Mouse (Mus musculus): ENCODE measurements at regions not wholly inside any gene's neighbourhood (a gene's known extent, or its start where the extent isn't known, plus 50 kb on each side); places are given as distances from the start of the nearest gene placed in this dataset.

DNA sequence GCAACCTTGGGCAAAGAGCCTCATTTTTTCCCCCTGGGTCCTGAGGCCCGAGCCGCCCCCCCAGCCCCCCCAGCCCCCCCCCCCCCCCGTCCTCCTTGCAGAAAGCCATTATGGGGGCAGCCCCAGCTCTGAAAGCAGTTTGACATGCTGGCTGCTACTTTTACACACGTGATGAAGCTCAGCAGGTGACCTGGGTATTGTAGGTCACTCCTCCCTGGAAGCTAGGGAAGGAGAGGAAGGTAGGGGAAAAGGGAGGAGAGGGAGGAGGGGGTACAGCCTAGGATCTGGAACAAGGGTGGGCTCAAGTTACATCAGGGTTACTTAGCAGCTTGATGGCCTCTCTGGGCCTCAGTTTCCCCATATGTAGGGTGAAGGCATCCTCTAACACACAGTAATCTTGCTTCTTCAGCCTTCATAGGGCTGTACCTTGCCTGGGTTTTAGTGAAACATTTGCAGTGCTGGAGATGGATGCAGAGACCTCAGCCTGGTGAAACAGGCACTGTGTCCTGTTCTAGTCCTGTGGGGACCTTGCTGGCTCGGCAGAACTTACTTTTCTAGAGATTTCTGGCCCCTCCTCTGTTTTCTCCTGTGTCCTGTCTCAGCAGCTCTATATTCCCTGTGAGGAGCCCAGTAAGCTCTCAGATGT is 138.3 kb downstream of the Mn1 start:
- Histone ChIP-seq H3K27ac (replicated peaks) (peak overlapping the region; percentile 93), H3K4me3 (peak overlapping the region; percentile 32), H3K36me3 (replicated peaks) (no peaks in the 10 kb centered on the region), H3K27me3 (replicated peaks; ENCODE audit: low read depth, poor library complexity, severe bottlenecking) (peaks cover 1% of the 10 kb centered on the region; the same call in 1 of the 2 replicates), H3K4me1 (peaks cover 65% of the 10 kb centered on the region), H3K9me3 (no peaks in the 10 kb centered on the region)
- 2% methylated on average over 5 of the region's 5 CpGs for WGBS
- no peak for DNase-seq (ENCODE audit: low spot score)

DNA sequence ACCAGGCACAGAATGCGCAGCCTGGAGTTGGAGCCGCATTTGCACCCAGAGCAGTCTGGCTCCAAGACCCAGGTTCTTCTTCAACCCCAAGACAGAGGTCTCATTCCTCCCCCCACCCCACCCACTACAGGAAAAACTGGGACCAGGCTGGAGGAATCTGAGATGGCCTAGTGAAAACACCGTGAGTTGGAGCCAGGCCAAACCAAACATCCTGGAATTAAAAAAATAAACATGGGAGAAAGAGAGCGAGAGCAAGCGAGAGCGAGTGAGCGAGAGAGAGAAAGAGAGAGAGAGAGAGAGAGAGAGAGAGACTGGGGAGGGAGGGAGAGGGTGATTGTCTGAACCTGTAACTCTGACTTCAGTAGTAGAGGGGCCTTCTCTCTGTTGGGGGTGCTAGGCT is 138.8 kb downstream of the Mn1 start:
- H3K27me3 ChIP-seq (replicated peaks; ENCODE audit: low read depth, poor library complexity, severe bottlenecking) = no peaks in the 10 kb centered on the region; the same call in 1 of the 2 replicates
- H3K36me3 ChIP-seq (replicated peaks) = no peaks in the 10 kb centered on the region
- H3K9me3 ChIP-seq = no peaks in the 10 kb centered on the region
- DNase-seq (ENCODE audit: low spot score) = peak; percentile 67
- peak overlapping the region; percentile 93 for H3K27ac ChIP-seq (replicated peaks)
- H3K4me3 ChIP-seq = 0 out of 2 replicates have a peak overlapping the region, but pooled peaks have one; percentile 17
- 45% methylated on average over 7 of the region's 7 CpGs for WGBS
- peaks cover 70% of the 10 kb centered on the region for H3K4me1 ChIP-seq

DNA sequence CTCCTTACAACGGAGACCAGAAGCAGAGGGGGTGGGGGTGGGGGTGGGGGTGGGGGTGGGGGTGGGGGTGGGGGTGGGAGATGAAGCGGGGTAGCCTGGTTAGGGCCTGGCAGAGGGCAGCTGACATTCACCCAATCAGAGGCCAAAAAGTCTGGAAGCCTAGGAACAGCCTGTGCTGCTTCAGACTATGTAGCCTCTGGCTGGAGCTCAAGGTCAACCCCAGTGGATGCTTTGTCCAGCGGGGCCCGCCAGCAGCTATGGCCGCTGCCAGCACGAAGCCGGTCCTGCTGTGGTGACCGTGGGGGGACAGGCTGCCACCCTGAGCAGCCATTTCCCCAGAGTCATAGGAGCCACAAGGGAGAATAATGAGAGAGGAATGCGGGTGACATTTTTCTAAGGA is 143.3 kb downstream of the Mn1 start:
- peaks cover 57% of the 10 kb centered on the region for H3K4me1 ChIP-seq
- H3K36me3 ChIP-seq (replicated peaks) = no peaks in the 10 kb centered on the region
- no peak for DNase-seq (ENCODE audit: low spot score)
- WGBS = 49% methylated on average over 9 of the region's 9 CpGs
- H3K27me3 ChIP-seq (replicated peaks; ENCODE audit: low read depth, poor library complexity, severe bottlenecking) = no peaks in the 10 kb centered on the region
- no peak overlapping the region for H3K4me3 ChIP-seq
- H3K27ac ChIP-seq (replicated peaks) = peak overlapping the region; percentile 73
- H3K9me3 ChIP-seq = no peaks in the 10 kb centered on the region

DNA sequence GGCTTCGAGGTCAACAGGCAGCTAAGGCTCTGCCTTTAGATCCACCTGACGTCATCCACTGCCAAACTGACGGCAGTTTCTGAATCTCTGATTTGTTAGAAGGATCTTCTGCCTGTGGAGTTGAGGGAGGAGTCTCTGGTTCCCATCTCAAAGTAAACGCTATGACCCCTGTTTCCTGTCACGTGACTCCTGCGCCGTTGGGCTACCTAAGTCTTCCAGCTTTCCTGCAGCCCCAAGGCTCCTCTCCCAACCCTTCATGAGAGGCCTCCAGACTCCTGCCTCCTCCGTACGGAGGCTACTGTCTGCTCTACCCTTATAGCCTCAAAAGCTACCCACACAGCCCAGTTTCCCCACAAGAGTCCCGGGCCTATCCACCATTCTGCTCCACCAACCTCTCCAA is 144.1 kb downstream of the Mn1 start:
- Histone ChIP-seq H3K27ac (replicated peaks) (peak overlapping the region; percentile 60; the same call in 1 of the 2 replicates), H3K4me3 (no peak overlapping the region), H3K36me3 (replicated peaks) (no peaks in the 10 kb centered on the region), H3K27me3 (replicated peaks; ENCODE audit: low read depth, poor library complexity, severe bottlenecking) (no peaks in the 10 kb centered on the region), H3K9me3 (no peaks in the 10 kb centered on the region), H3K4me1 (peaks cover 56% of the 10 kb centered on the region)
- 72% methylated on average over 10 of the region's 10 CpGs for WGBS
- DNase-seq (ENCODE audit: low spot score) = no peak

DNA sequence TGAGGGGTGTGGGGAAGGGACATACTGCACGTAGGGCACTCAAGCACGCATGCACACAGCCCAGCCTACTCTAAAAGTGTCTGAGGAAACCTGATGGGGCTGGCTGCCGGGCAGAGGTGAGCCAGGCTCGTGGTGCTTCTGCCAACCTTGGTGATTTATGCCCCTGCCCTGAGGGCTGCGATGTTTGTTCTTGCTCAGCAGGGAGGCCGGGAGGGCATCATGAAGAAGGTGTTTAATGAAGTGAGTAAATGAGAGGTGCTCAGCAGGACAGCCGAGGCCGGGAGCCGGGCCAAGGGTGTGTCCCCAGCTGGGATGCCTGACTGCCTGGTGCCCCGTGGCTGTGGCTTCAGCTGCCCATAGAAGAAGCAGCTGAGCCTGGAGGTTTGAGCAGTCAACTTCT is 153.7 kb downstream of the Mn1 start:
- peaks cover 36% of the 10 kb centered on the region for H3K27me3 ChIP-seq (replicated peaks; ENCODE audit: low read depth, poor library complexity, severe bottlenecking)
- H3K4me3 ChIP-seq = no peak overlapping the region
- H3K9me3 ChIP-seq = no peaks in the 10 kb centered on the region
- H3K27ac ChIP-seq (replicated peaks) = peak overlapping the region; percentile 67
- 29% methylated on average over 10 of the region's 10 CpGs for WGBS
- no peaks in the 10 kb centered on the region for H3K36me3 ChIP-seq (replicated peaks)
- no peak for DNase-seq (ENCODE audit: low spot score)
- peaks cover 56% of the 10 kb centered on the region for H3K4me1 ChIP-seq

DNA sequence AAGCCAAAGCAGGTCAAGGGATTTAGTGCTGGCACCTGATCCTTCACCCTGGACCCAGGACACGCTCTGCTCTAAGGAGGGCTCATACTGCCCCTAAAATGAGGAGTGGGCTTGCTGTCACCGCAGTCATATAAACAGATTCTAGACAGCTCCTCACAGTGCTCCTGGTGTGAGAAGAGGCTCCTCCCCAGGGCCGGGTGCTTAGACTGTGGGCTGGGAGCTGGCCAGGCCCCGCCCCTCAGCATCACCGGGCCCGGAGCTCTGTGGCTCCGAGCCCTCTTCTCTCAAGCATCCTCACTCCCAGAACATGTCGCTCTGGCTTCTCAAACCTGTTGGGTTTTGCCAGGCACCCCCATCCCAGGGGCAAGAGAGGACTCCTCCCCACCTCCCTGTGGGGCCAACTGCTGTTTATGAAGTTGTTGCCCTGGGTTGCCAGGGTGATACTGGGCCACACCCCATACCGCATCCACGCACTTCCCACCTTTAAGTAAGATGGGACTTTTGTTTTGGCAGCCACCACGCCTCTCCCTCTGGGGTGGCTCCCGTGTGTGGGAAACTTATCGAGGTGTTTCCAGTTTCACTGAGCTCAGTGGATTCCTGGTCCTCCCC is 156.2 kb downstream of the Mn1 start:
- peak; percentile 48 for DNase-seq (ENCODE audit: low spot score)
- Histone ChIP-seq H3K27ac (replicated peaks) (peak overlapping the region; percentile 73), H3K4me1 (peaks cover 74% of the 10 kb centered on the region)

DNA sequence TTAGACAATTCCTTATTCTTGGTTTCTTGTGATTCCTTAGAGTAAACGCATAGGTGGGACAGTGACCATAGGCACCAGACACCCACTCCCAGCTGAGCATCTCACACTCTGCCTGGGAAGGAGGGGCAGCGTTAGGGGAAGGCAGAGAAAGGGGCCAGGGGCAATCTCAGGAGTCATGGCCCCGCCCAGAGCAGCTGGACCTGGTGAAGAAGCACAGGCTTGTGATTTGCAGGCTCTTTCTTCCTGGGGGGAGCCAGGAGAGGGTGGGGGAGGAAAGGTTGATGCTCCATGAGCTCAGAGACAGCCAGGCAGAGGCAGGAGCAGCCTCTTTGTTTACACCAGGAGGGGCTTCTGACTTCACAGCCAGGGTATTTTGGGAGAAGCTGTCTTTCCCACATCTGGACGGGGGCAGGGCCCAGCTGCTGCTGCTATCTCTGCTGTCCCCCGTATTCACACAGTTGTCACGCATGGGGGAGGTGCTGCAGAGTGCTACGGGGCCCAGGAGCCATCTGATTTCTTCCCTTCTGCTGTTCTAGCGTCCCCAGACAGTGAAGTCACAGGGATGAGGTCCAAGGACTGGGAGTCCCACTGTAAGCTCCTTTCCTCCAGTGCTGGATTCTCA is 157.2 kb downstream of the Mn1 start:
- H3K27ac ChIP-seq (replicated peaks) = peak overlapping the region; percentile 73

More for the DNA sequence above, 156.2 kb downstream of the Mn1 start:
- Histone ChIP-seq H3K27me3 (replicated peaks; ENCODE audit: low read depth, poor library complexity, severe bottlenecking) (peaks cover 36% of the 10 kb centered on the region), H3K4me3 (no peak overlapping the region), H3K9me3 (no peaks in the 10 kb centered on the region), H3K36me3 (replicated peaks) (no peaks in the 10 kb centered on the region)
- 15% methylated on average over 13 of the region's 13 CpGs for WGBS

DNA sequence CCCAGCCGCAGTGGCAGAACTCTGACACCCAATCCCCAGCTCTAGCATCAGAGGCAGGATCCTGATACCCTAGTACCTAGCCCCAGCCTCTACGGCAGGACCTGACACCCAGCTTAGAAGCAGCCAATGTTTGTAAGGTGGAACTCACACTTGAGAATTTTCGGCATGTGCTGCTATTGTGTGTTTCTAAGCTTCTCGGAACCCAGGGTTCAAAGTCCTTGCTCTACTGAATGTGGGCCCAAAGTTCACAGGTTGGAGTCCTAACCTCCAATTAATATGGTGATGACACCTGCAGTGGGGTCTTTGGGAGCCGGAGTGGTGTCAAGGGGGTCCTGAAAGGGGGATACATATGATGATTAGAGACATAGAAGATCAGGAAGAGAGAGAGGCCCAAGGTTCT is 158.2 kb downstream of the Mn1 start:
- Histone ChIP-seq H3K27me3 (replicated peaks; ENCODE audit: low read depth, poor library complexity, severe bottlenecking) (peaks cover 23% of the 10 kb centered on the region), H3K36me3 (replicated peaks) (no peaks in the 10 kb centered on the region), H3K27ac (replicated peaks) (peak overlapping the region; percentile 73), H3K4me3 (no peak overlapping the region), H3K9me3 (no peaks in the 10 kb centered on the region), H3K4me1 (peaks cover 87% of the 10 kb centered on the region)
- no peak for DNase-seq (ENCODE audit: low spot score)
- 87% methylated on average over 5 of the region's 5 CpGs for WGBS

More for the DNA sequence above, 157.2 kb downstream of the Mn1 start:
- no peak for DNase-seq (ENCODE audit: low spot score)
- Histone ChIP-seq H3K9me3 (no peaks in the 10 kb centered on the region), H3K27me3 (replicated peaks; ENCODE audit: low read depth, poor library complexity, severe bottlenecking) (peaks cover 33% of the 10 kb centered on the region), H3K4me1 (peaks cover 83% of the 10 kb centered on the region), H3K4me3 (no peak overlapping the region), H3K36me3 (replicated peaks) (no peaks in the 10 kb centered on the region)
- 10% methylated on average over 8 of the region's 8 CpGs for WGBS

DNA sequence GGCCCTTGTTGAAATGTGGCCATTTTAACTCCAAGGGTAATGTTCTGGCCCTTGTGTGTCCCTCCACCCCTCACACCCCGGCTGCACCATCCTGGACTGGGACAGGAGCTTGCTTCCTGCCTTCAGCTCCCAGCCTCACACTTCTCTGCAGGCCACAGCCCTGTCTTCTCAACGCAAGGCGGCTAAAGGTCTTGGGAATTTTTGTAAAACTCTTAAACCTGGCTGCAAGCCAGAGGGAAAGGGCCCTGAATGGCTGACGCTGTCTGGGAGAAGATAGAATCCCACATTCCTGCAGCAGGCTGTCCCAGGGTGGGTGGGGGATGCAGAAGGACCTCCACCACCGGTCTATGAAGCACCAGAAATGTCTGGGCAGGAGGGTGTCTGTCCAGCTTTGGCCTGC is 156.3 kb upstream of the Gm26897 start:
- DNase-seq (ENCODE audit: low spot score) = no peak
- no peaks in the 10 kb centered on the region for H3K9me3 ChIP-seq
- H3K27me3 ChIP-seq (replicated peaks; ENCODE audit: low read depth, poor library complexity, severe bottlenecking) = peaks cover 13% of the 10 kb centered on the region
- H3K4me3 ChIP-seq = no peak overlapping the region
- H3K36me3 ChIP-seq (replicated peaks) = no peaks in the 10 kb centered on the region
- H3K4me1 ChIP-seq = peaks cover 96% of the 10 kb centered on the region
- peak overlapping the region; percentile 90 for H3K27ac ChIP-seq (replicated peaks)
- WGBS = 51% methylated on average over 5 of the region's 5 CpGs

DNA sequence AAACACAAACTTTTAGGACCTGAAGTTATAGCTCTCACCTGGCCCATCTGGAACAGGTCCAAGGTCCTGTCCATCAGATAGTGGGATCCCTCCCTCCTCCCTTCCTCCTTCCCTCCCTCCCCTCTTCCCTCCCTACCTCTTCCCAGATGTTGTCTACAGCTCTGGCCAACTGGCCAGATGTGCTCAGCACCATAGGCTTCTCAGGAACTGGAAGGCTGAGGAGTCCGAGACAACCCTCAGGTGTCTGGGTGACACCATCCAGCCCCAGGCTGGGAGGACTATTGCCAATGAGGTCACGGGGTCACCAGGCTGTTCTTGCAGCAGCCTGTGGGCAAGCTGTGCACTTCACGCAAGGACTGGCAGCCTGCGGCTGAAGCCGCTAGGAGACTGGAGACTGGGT is 155.6 kb upstream of the Gm26897 start:
- Histone ChIP-seq H3K27ac (replicated peaks) (peak overlapping the region; percentile 90), H3K27me3 (replicated peaks; ENCODE audit: low read depth, poor library complexity, severe bottlenecking) (peaks cover 9% of the 10 kb centered on the region), H3K9me3 (no peaks in the 10 kb centered on the region), H3K36me3 (replicated peaks) (no peaks in the 10 kb centered on the region), H3K4me3 (no peak overlapping the region), H3K4me1 (peaks cover 98% of the 10 kb centered on the region)
- 40% methylated on average over 5 of the region's 5 CpGs for WGBS
- DNase-seq (ENCODE audit: low spot score) = peak; percentile 50

DNA sequence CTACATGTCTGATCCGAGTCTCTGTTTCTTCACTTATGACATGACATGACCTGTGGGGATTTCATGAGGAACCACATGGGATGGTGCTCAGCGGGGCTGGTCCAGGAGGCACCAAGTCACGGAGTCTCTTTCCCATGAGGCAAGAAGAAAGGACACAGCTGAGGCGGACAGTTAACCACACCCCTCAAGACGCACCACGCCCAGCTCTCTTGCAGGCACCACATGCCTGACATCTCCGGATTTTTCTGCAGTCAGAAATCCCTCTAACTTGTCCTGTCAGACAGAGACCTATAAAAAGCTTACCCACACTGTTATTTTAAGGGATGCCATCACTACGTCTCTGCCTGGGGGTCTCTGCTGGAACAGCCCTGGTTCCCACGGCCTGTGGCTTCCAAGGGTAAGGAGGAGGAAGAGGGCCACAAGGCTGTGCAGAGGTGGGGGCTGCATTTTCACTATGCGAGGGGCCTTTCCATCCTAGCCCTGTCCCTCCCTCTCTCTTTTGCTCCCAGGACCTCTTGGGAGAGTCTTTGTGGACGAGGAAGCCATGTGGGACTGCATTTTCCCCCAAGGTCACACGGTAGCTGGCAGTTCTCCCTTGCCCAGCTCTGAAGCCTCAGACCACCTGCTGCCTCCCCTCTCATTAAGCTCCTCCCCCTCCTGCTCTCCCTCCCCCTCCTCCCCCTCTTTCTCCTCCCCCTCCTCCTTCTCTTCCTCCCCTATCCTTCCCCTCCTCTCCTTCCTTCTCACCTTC is 154.6 kb upstream of the Gm26897 start:
- H3K27me3 ChIP-seq (replicated peaks; ENCODE audit: low read depth, poor library complexity, severe bottlenecking) = peaks cover 4% of the 10 kb centered on the region
- 14% methylated on average over 12 of the region's 12 CpGs for WGBS
- peak overlapping the region; percentile 28; the same call in 1 of the 2 replicates for H3K4me3 ChIP-seq
- no peaks in the 10 kb centered on the region for H3K9me3 ChIP-seq
- no peaks in the 10 kb centered on the region for H3K36me3 ChIP-seq (replicated peaks)
- H3K4me1 ChIP-seq = peaks cover 91% of the 10 kb centered on the region
- DNase-seq (ENCODE audit: low spot score) = peak; percentile 52
- peak overlapping the region; percentile 90 for H3K27ac ChIP-seq (replicated peaks)
